8 mouse cellular contexts compared by ENCODE assay signal in the genomic region with DNA sequence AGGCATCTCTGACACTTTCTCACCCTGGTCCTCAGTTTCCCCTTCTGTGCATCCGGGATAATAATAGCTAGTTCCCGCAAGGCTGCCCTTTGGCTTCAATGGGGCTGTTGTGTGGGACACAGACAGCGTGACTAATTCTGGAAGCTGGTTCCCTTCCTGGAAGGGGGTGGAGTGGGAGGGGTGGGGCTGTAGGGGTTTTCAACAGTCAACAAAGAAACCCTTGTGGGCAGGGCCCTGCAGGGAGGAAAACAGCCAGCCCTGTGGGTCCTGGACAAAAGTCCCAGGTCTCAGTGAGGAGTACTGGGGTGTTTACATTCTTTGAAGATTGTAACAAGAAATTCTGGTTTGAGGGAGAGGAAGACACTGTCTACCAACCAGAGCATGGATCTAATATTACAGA. TPM values are rescaled to one million over a fixed set of nuclear protein-coding genes. Genes with fewer than 3 reads are reported as not detected.
DNase-seq lines count a peak whose midpoint lies in the region; ATAC-seq lines count a peak whose summit lies in the region.

No protein-coding gene starts in this region.

- no peak overlapping the region for H3K9ac ChIP-seq in kidney, embryonic 15.5 days
- H3K9ac ChIP-seq in stomach, embryonic 16.5 days (ENCODE audit: low read length) = no peak overlapping the region
- no peak overlapping the region for H3K9ac ChIP-seq in midbrain, embryonic 15.5 days

- no peak for DNase-seq in kidney, adult 8-10 months
- DNase-seq in adipocyte (ENCODE audit: low spot score) = peak; percentile 49
- peak; percentile 76 for DNase-seq in gastrocnemius, postnatal 25 days
- peak; percentile 41 for DNase-seq in left cerebral cortex, postnatal 4 days
- DNase-seq in right cerebral cortex, postnatal 25 days = no peak

- H3K27me3 ChIP-seq in kidney, embryonic 15.5 days = no peaks in the 10 kb centered on the region
- H3K27me3 ChIP-seq in stomach, embryonic 16.5 days (ENCODE audit: control insufficient read depth, insufficient read depth, low read length) = no peaks in the 10 kb centered on the region
- no peaks in the 10 kb centered on the region for H3K27me3 ChIP-seq in midbrain, embryonic 15.5 days (replicated peaks)

- H3K4me2 ChIP-seq in kidney, embryonic 15.5 days = no peak overlapping the region
- no peak overlapping the region for H3K4me2 ChIP-seq in stomach, embryonic 16.5 days (ENCODE audit: low read depth, low read length)
- no peak overlapping the region for H3K4me2 ChIP-seq in midbrain, embryonic 15.5 days

- WGBS in kidney, embryonic 15.5 days = 50% methylated on average over 3 of the region's 3 CpGs
- 53% methylated on average over 3 of the region's 3 CpGs for WGBS in stomach, embryonic 16.5 days
- 12% methylated on average over 3 of the region's 3 CpGs for WGBS in midbrain, embryonic 15.5 days

- no peak overlapping the region for H3K4me3 ChIP-seq in kidney, embryonic 15.5 days (replicated peaks)
- H3K4me3 ChIP-seq in stomach, embryonic 16.5 days (replicated peaks; ENCODE audit: low read length) = no peak overlapping the region
- H3K4me3 ChIP-seq in midbrain, embryonic 15.5 days = no peak overlapping the region

- intact Hi-C loops in left cerebral cortex, postnatal 4 days (cut with DNase I) = no loop called here

- no peaks in the 10 kb centered on the region for H3K9me3 ChIP-seq in kidney, embryonic 15.5 days (replicated peaks)
- H3K9me3 ChIP-seq in stomach, embryonic 16.5 days (replicated peaks; ENCODE audit: control insufficient read depth, low read length) = no peaks in the 10 kb centered on the region
- H3K9me3 ChIP-seq in midbrain, embryonic 15.5 days = no peaks in the 10 kb centered on the region

- peak overlapping the region; percentile 56; the same call in 1 of the 2 replicates for H3K27ac ChIP-seq in kidney, embryonic 15.5 days
- peak overlapping the region; percentile 76 for H3K27ac ChIP-seq in stomach, embryonic 16.5 days (ENCODE audit: low read length)
- no peak overlapping the region for H3K27ac ChIP-seq in midbrain, embryonic 15.5 days

- H3K36me3 ChIP-seq in kidney, embryonic 15.5 days = no peaks in the 10 kb centered on the region
- H3K36me3 ChIP-seq in stomach, embryonic 16.5 days (ENCODE audit: control insufficient read depth, insufficient read depth, low read length) = no peaks in the 10 kb centered on the region
- no peaks in the 10 kb centered on the region for H3K36me3 ChIP-seq in midbrain, embryonic 15.5 days (replicated peaks)

- peaks cover 12% of the 10 kb centered on the region for H3K4me1 ChIP-seq in kidney, embryonic 15.5 days
- H3K4me1 ChIP-seq in stomach, embryonic 16.5 days (ENCODE audit: control insufficient read depth, insufficient read depth, low read length) = peaks cover 16% of the 10 kb centered on the region; the same call in 1 of the 2 replicates
- H3K4me1 ChIP-seq in midbrain, embryonic 15.5 days = no peaks in the 10 kb centered on the region; the same call in 1 of the 2 replicates

- ATAC-seq in kidney, embryonic 15.5 days (replicated peaks; ENCODE audit: low FRiP score) = no peak
- peak; percentile 81; the same call in 1 of the 2 replicates for ATAC-seq in stomach, embryonic 16.5 days (ENCODE audit: insufficient read depth, low FRiP score)
- ATAC-seq in midbrain, embryonic 15.5 days (replicated peaks) = no peak

RNA-seq across cellular contexts. Expression of a gene that starts 8.7 kb away (rescaled TPM):
- 14.3 and 14.8 TPM in 2 replicates for polyA plus RNA-seq in kidney, embryonic 15.5 days (2015; fragmentation: Nextera tagmentation; extraction: Ambion mirVana)
- total RNA-seq in gastrocnemius, postnatal 25 days (2021) = 1 to 10 TPM; 1.7 to 3.2 TPM
- not detected for total RNA-seq in left cerebral cortex, postnatal 4 days (2021)
- polyA plus RNA-seq in stomach, embryonic 16.5 days (2015; fragmentation: Nextera tagmentation; extraction: Ambion mirVana) = 497 and 614 TPM in 2 replicates
- not detected in 2 replicates for polyA plus RNA-seq in midbrain, embryonic 15.5 days (2015; fragmentation: Nextera tagmentation; extraction: Ambion mirVana)

RNA-seq across cellular contexts. Expression of a gene that starts 26.0 kb away (rescaled TPM):
- polyA plus RNA-seq in kidney, embryonic 15.5 days (2015; fragmentation: Nextera tagmentation; extraction: Ambion mirVana) = 0.34 and 0.44 TPM in 2 replicates
- 1 to 10 TPM; 4.1 to 5.4 TPM for total RNA-seq in gastrocnemius, postnatal 25 days (2021)
- 1 to 10 TPM; 2.4 to 2.7 TPM for total RNA-seq in left cerebral cortex, postnatal 4 days (2021)
- 0.92 and 1.7 TPM in 2 replicates for polyA plus RNA-seq in stomach, embryonic 16.5 days (2015; fragmentation: Nextera tagmentation; extraction: Ambion mirVana)
- polyA plus RNA-seq in midbrain, embryonic 15.5 days (2015; fragmentation: Nextera tagmentation; extraction: Ambion mirVana) = 0.19 and 0.22 TPM in 2 replicates

RNA-seq across cellular contexts. Expression of a gene that starts 28.2 kb away (rescaled TPM):
- polyA plus RNA-seq in kidney, embryonic 15.5 days (2015; fragmentation: Nextera tagmentation; extraction: Ambion mirVana) = 50.8 and 57.9 TPM in 2 replicates
- 1,000 to 10,000 TPM; 1,050 to 1,262 TPM for total RNA-seq in gastrocnemius, postnatal 25 days (2021)
- 1 to 10 TPM; 8.4 to 8.7 TPM for total RNA-seq in left cerebral cortex, postnatal 4 days (2021)
- polyA plus RNA-seq in stomach, embryonic 16.5 days (2015; fragmentation: Nextera tagmentation; extraction: Ambion mirVana) = 127 and 129 TPM in 2 replicates
- 13.2 and 15.5 TPM in 2 replicates for polyA plus RNA-seq in midbrain, embryonic 15.5 days (2015; fragmentation: Nextera tagmentation; extraction: Ambion mirVana)

RNA-seq across cellular contexts. Expression of a gene that starts 29.9 kb away (rescaled TPM):
- polyA plus RNA-seq in kidney, embryonic 15.5 days (2015; fragmentation: Nextera tagmentation; extraction: Ambion mirVana) = 40.6 and 45.0 TPM in 2 replicates
- total RNA-seq in gastrocnemius, postnatal 25 days (2021) = 10 to 100 TPM; 15.5 to 17.3 TPM
- total RNA-seq in left cerebral cortex, postnatal 4 days (2021) = 1 to 10 TPM; 1.4 to 1.6 TPM
- 35.7 and 36.0 TPM in 2 replicates for polyA plus RNA-seq in stomach, embryonic 16.5 days (2015; fragmentation: Nextera tagmentation; extraction: Ambion mirVana)
- polyA plus RNA-seq in midbrain, embryonic 15.5 days (2015; fragmentation: Nextera tagmentation; extraction: Ambion mirVana) = 0.47 and 0.80 TPM in 2 replicates

RNA-seq across cellular contexts. Expression of a gene that starts 33.9 kb away (rescaled TPM):
- 8.2 and 11.2 TPM in 2 replicates for polyA plus RNA-seq in kidney, embryonic 15.5 days (2015; fragmentation: Nextera tagmentation; extraction: Ambion mirVana)
- 1 to 10 TPM; 1.9 to 2.1 TPM for total RNA-seq in gastrocnemius, postnatal 25 days (2021)
- total RNA-seq in left cerebral cortex, postnatal 4 days (2021) = 100 to 1,000 TPM; 108 to 159 TPM
- polyA plus RNA-seq in stomach, embryonic 16.5 days (2015; fragmentation: Nextera tagmentation; extraction: Ambion mirVana) = 22.2 and 25.8 TPM in 2 replicates
- 174 and 186 TPM in 2 replicates for polyA plus RNA-seq in midbrain, embryonic 15.5 days (2015; fragmentation: Nextera tagmentation; extraction: Ambion mirVana)

Comparison
In these comparisons a context has a peak if more than half of its experiments do, and no peak if none do; other contexts are left out.
1. DNase-seq: peak in adipocyte (single experiment), gastrocnemius, postnatal 25 days (single experiment) and left cerebral cortex, postnatal 4 days (single experiment); none in kidney, adult 8-10 months (0 of 2) and right cerebral cortex, postnatal 25 days (single experiment).
2. RNA of a gene that starts 8.7 kb away (polyA plus RNA-seq): 497 to 614 TPM in stomach, embryonic 16.5 days; 14.3 to 14.8 TPM in kidney, embryonic 15.5 days and not detected in midbrain, embryonic 15.5 days; every median in the first group is over 10 times any median in the second.